Mouse (Mus musculus): ENCODE measurements around the gene Selenos. TPM values are rescaled to one million over a fixed set of nuclear protein-coding genes. Genes with fewer than 3 reads are reported as not detected.

The Selenos gene
- polyA plus RNA-seq, 1 experiment from 2014 or later, result 101 TPM

DNA sequence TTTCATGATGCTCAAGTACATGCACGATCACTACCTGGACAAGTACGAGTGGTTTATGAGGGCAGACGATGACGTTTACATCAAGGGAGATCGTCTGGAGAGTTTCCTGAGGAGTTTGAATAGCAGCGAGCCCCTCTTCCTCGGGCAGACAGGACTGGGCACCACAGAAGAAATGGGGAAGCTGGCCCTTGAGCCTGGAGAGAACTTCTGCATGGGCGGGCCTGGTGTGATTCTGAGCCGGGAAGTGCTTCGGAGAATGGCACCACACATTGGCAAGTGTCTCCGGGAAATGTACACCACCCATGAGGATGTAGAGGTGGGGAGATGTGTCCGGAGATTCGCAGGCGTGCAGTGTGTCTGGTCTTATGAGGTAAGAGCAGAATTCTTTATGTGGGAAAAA lies 45.9 kb downstream of the Selenos start:
- 75% methylated on average over 14 of the region's 14 CpGs for WGBS
- no peaks in the 10 kb centered on the region for H3K9me3 ChIP-seq
- H3K4me2 ChIP-seq, result no peak overlapping the region

GRCm38 (mm10) chr7:66127951-66128645 lies 48.6 kb downstream of the Selenos start:
- Histone ChIP-seq H3K4me2 (no peak overlapping the region), H3K36me3 (peaks cover 39% of the 10 kb centered on the region), H3K9ac (no peak overlapping the region), H3K4me1 (peaks cover 15% of the 10 kb centered on the region), H3K4me3 (no peak overlapping the region), H3K27ac (no peak overlapping the region), H3K9me3 (no peaks in the 10 kb centered on the region), H3K27me3 (no peaks in the 10 kb centered on the region)
- WGBS, result 73% methylated on average over 4 of the region's 4 CpGs
- no peak for ATAC-seq (ENCODE audit: borderline replicate concordance, extremely low read depth, low FRiP score, low TSS enrichment)

More for the DNA sequence above, 45.9 kb downstream of the Selenos start:
- H3K27ac ChIP-seq, result no peak overlapping the region
- no peak for ATAC-seq (ENCODE audit: borderline replicate concordance, extremely low read depth, low FRiP score, low TSS enrichment)
- no peak overlapping the region for H3K9ac ChIP-seq
- H3K4me3 ChIP-seq, result no peak overlapping the region
- peaks cover 32% of the 10 kb centered on the region for H3K36me3 ChIP-seq
- peaks cover 34% of the 10 kb centered on the region for H3K4me1 ChIP-seq
- no peaks in the 10 kb centered on the region for H3K27me3 ChIP-seq

DNA sequence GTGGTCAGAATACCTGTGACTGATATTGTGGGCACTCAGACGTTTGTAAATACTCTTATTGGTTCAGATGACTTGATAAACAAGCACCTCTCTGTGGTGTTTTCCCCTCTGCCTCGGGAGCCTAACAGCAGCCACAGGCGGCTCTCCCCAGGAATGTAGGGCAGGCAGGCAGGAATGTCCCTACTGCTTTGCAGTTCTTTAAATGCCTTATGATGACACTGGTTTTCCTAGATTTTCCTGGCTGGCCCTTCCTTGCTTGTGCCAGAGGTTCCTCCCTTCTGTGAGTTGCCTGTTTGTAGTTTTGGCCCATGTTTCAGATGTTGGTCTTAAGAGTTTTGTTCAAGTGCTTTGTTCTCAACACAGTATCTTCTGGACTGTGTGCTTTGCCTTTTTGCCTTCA lies 49.4 kb downstream of the Selenos start:
- Histone ChIP-seq H3K4me2 (no peak overlapping the region), H3K36me3 (peaks cover 39% of the 10 kb centered on the region), H3K9me3 (no peaks in the 10 kb centered on the region), H3K27ac (no peak overlapping the region), H3K4me1 (peaks cover 15% of the 10 kb centered on the region), H3K9ac (no peak overlapping the region), H3K4me3 (no peak overlapping the region), H3K27me3 (no peaks in the 10 kb centered on the region)
- WGBS, result 32% methylated on average over 3 of the region's 3 CpGs
- no peak for ATAC-seq (ENCODE audit: borderline replicate concordance, extremely low read depth, low FRiP score, low TSS enrichment)

GRCm38 (mm10) chr7:66130296-66130695 lies 50.8 kb downstream of the Selenos start:
- H3K9ac ChIP-seq, result no peak overlapping the region
- H3K36me3 ChIP-seq, result peaks cover 36% of the 10 kb centered on the region
- WGBS, result 92% methylated on average over 2 of the region's 2 CpGs
- no peak overlapping the region for H3K27ac ChIP-seq
- peaks cover 14% of the 10 kb centered on the region for H3K4me1 ChIP-seq
- no peak overlapping the region for H3K4me2 ChIP-seq
- H3K27me3 ChIP-seq, result no peaks in the 10 kb centered on the region
- H3K4me3 ChIP-seq, result no peak overlapping the region
- ATAC-seq (ENCODE audit: borderline replicate concordance, extremely low read depth, low FRiP score, low TSS enrichment), result no peak
- no peaks in the 10 kb centered on the region for H3K9me3 ChIP-seq

- 63% methylated on average over 4 of the region's 4 CpGs for WGBS
- H3K4me1 ChIP-seq, result peaks cover 30% of the 10 kb centered on the region
- ATAC-seq (ENCODE audit: borderline replicate concordance, extremely low read depth, low FRiP score, low TSS enrichment), result no peak
Measured at GRCm38 (mm10) chr7:66131776-66132421, 52.5 kb downstream of the Selenos start.

GRCm38 (mm10) chr7:66134154-66134553 lies 54.7 kb downstream of the Selenos start:
- Histone ChIP-seq H3K4me1 (peaks cover 46% of the 10 kb centered on the region), H3K27me3 (no peaks in the 10 kb centered on the region), H3K9me3 (no peaks in the 10 kb centered on the region), H3K36me3 (peaks cover 10% of the 10 kb centered on the region; the same call in 1 of the 2 replicates), H3K9ac (no peak overlapping the region), H3K27ac (no peak overlapping the region), H3K4me2 (no peak overlapping the region), H3K4me3 (no peak overlapping the region)
- WGBS, result 93% methylated on average over 3 of the region's 3 CpGs
- ATAC-seq (ENCODE audit: borderline replicate concordance, extremely low read depth, low FRiP score, low TSS enrichment), result no peak

More at GRCm38 (mm10) chr7:66131776-66132421, 52.5 kb downstream of the Selenos start:
- Histone ChIP-seq H3K9ac (no peak overlapping the region), H3K27ac (no peak overlapping the region), H3K4me2 (no peak overlapping the region), H3K36me3 (peaks cover 21% of the 10 kb centered on the region; the same call in 1 of the 2 replicates), H3K27me3 (no peaks in the 10 kb centered on the region), H3K9me3 (no peaks in the 10 kb centered on the region), H3K4me3 (no peak overlapping the region)

- ATAC-seq (ENCODE audit: borderline replicate concordance, extremely low read depth, low FRiP score, low TSS enrichment), result no peak
- H3K9me3 ChIP-seq, result no peaks in the 10 kb centered on the region
- H3K27me3 ChIP-seq, result no peaks in the 10 kb centered on the region
- H3K4me2 ChIP-seq, result no peak overlapping the region
- peaks cover 60% of the 10 kb centered on the region for H3K4me1 ChIP-seq
- no peak overlapping the region for H3K4me3 ChIP-seq
- H3K9ac ChIP-seq, result no peak overlapping the region
- H3K36me3 ChIP-seq, result 0 out of 2 replicates have a peak, but pooled peaks cover 4% of the 10 kb centered on the region
- WGBS, result 77% methylated on average over 3 of the region's 3 CpGs
- H3K27ac ChIP-seq, result peak overlapping the region; percentile 25
Measured at GRCm38 (mm10) chr7:66135644-66136043, 56.2 kb downstream of the Selenos start.

GRCm38 (mm10) chr7:66136187-66136586 lies 56.7 kb downstream of the Selenos start:
- no peak for ATAC-seq (ENCODE audit: borderline replicate concordance, extremely low read depth, low FRiP score, low TSS enrichment)
- Histone ChIP-seq H3K4me2 (no peak overlapping the region), H3K9ac (no peak overlapping the region), H3K9me3 (no peaks in the 10 kb centered on the region), H3K27me3 (no peaks in the 10 kb centered on the region), H3K4me3 (no peak overlapping the region), H3K27ac (peak overlapping the region; percentile 25; the same call in 1 of the 2 replicates), H3K4me1 (peaks cover 65% of the 10 kb centered on the region), H3K36me3 (0 out of 2 replicates have a peak, but pooled peaks cover 4% of the 10 kb centered on the region)

DNA sequence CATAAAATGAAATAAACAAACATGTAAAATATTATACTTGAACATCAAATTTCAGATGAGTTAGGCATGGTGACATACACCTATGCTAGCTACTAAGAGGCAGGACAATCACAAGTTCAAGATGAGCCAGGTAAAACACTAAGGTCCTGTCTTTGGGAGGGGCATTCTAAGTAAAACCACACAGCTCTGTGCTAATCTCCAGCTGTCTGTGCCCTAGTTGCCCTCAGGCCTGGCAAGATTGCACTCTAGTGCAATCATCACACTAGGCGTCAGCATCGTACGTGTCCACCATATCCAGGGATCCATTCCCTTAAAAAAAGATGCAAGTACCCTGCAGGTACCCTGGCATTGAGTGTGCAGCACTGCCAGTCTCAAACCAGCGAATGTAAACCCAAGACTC lies 57.9 kb downstream of the Selenos start:
- H3K4me3 ChIP-seq, result no peak overlapping the region
- peak overlapping the region; percentile 7 for H3K27ac ChIP-seq
- no peaks in the 10 kb centered on the region for H3K9me3 ChIP-seq
- H3K9ac ChIP-seq, result no peak overlapping the region
- no peaks in the 10 kb centered on the region for H3K36me3 ChIP-seq
- ATAC-seq (ENCODE audit: borderline replicate concordance, extremely low read depth, low FRiP score, low TSS enrichment), result no peak
- no peaks in the 10 kb centered on the region for H3K27me3 ChIP-seq
- H3K4me2 ChIP-seq, result no peak overlapping the region
- peaks cover 68% of the 10 kb centered on the region for H3K4me1 ChIP-seq
- WGBS, result 91% methylated on average over 4 of the region's 4 CpGs

DNA sequence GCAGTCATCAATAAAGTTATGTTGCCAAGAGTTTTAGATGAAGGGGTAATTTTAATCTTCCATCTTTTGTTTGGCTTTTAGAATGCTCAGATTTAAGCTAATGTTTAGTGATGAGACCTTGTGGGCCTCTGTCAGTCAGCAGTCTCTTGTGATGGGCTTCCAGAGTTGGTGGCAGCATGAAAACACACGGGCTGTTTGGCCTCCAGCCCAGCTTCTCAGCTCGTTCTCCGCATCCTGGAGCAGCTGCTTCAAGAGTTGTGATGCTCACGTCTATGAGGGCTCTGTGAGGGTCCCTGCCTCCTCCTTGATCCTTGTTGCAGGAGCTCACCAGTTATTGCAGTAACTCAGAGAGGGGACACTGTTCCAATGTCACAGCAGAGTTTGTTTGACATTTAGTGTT lies 58.9 kb downstream of the Selenos start:
- no peak overlapping the region for H3K9ac ChIP-seq
- 15% methylated on average over 4 of the region's 4 CpGs for WGBS

GRCm38 (mm10) chr7:66138878-66139277 lies 59.4 kb downstream of the Selenos start:
- Histone ChIP-seq H3K27me3 (no peaks in the 10 kb centered on the region), H3K9me3 (no peaks in the 10 kb centered on the region), H3K4me1 (peaks cover 68% of the 10 kb centered on the region), H3K36me3 (no peaks in the 10 kb centered on the region), H3K9ac (no peak overlapping the region), H3K4me3 (no peak overlapping the region), H3K27ac (0 out of 2 replicates have a peak overlapping the region, but pooled peaks have one; percentile 0), H3K4me2 (no peak overlapping the region)
- no peak for ATAC-seq (ENCODE audit: borderline replicate concordance, extremely low read depth, low FRiP score, low TSS enrichment)
- WGBS, result 84% methylated on average over 5 of the region's 5 CpGs

More for the DNA sequence above, 58.9 kb downstream of the Selenos start:
- Histone ChIP-seq H3K9me3 (no peaks in the 10 kb centered on the region), H3K36me3 (no peaks in the 10 kb centered on the region), H3K27ac (0 out of 2 replicates have a peak overlapping the region, but pooled peaks have one; percentile 0), H3K27me3 (no peaks in the 10 kb centered on the region), H3K4me3 (no peak overlapping the region), H3K4me2 (no peak overlapping the region), H3K4me1 (peaks cover 68% of the 10 kb centered on the region)
- peak; percentile 76; the same call in 1 of the 2 replicates for ATAC-seq (ENCODE audit: borderline replicate concordance, extremely low read depth, low FRiP score, low TSS enrichment)
